Mouse (Mus musculus) limb, embryonic 14.5 days (tissue): Measurements from ENCODE around the gene Retn. TPM values are rescaled to one million over a fixed set of nuclear protein-coding genes. Genes with fewer than 3 reads are reported as not detected.

ENCODE experiments used
- ATAC-seq: fragments of 200-750 bp; cut with Nextera tagmentation; 2 replicates; pipeline ENCODE4 v1.8.0; 2017; ENCODE audit warnings: low read depth, moderate number of reproducible peaks, moderate TSS enrichment; ENCODE audit not compliant: low FRiP score
- DNase-seq: peaks from one replicate; pipeline ENCODE4 v3.0.0-alpha.2; 2015; ENCODE audit warnings: low spot score
- H3K27ac ChIP-seq: fragments of 300-500 bp; sonication (generic); replicated peaks from 2 replicates; pipeline ENCODE4 v1.5.1; 2014; ENCODE audit warnings: low read depth, mild to moderate bottlenecking, low read length, moderate library complexity, mixed read lengths
- H3K27me3 ChIP-seq: fragments of 300-500 bp; sonication (generic); 2 replicates; pipeline ENCODE4 v1.6.1; 2014; ENCODE audit warnings: low read length, mixed read lengths; ENCODE audit not compliant: control insufficient read depth, insufficient read depth
- H3K36me3 ChIP-seq: fragments of 300-500 bp; sonication (generic); 2 replicates; pipeline ENCODE4 v1.6.1; 2014; ENCODE audit warnings: mild to moderate bottlenecking, low read length, moderate library complexity, mixed read lengths; ENCODE audit not compliant: control insufficient read depth, insufficient read depth
- H3K4me1 ChIP-seq: fragments of 300-500 bp; sonication (generic); 2 replicates; pipeline ENCODE4 v1.6.1; 2014; ENCODE audit warnings: antibody characterized with exemption, low read length, mixed read lengths; ENCODE audit not compliant: control insufficient read depth, insufficient read depth
- H3K4me2 ChIP-seq: fragments of 300-500 bp; sonication (generic); replicated peaks from 2 replicates; pipeline ENCODE4 v1.6.1; 2014; ENCODE audit warnings: low read depth, mild to moderate bottlenecking, low read length, moderate library complexity; ENCODE audit not compliant: severe bottlenecking
- H3K4me3 ChIP-seq: fragments of 300-500 bp; sonication (generic); replicated peaks from 2 replicates; pipeline ENCODE4 v1.5.1; 2014; ENCODE audit warnings: low read length
- H3K9ac ChIP-seq: fragments of 300-500 bp; sonication (generic); 2 replicates; pipeline ENCODE4 v1.6.1; 2014; ENCODE audit warnings: mild to moderate bottlenecking, low read depth, low read length, moderate library complexity; ENCODE audit not compliant: severe bottlenecking
- H3K9me3 ChIP-seq: fragments of 300-500 bp; sonication (generic); 2 replicates; pipeline ENCODE4 v1.6.1; 2016; ENCODE audit warnings: low read length; ENCODE audit not compliant: control insufficient read depth
- POLR2A ChIP-seq: fragments of 200-500 bp; IDR thresholded peaks from 2 replicates; pipeline ENCODE4 v1.8.0; 2012; ENCODE audit warnings: inconsistent platforms, mild to moderate bottlenecking, moderate library complexity, borderline replicate concordance; ENCODE audit not compliant: insufficient read depth, insufficient read length; ENCODE audit errors: extremely low read depth
- WGBS: fragments of 180-500 bp; shearing (Covaris S2); extraction: QIAGEN DNeasy Blood & Tissue Kit; methylation state at CpG from one replicate; pipeline ENCODE4 v1.1.7; 2014; 5-methylcytosine and 5-hydroxymethylcytosine counted together
- polyA plus RNA-seq, 2 experiments: library from polyadenylated mRNA; depleted of rRNA in 1 of 2; stranded (reverse) in 1 of 2; unstranded in 1 of 2; fragments of >200 nt; fragmentation: Nextera tagmentation in 1 of 2; extraction: Ambion mirVana in 1 of 2; gene quantifications; 2 replicates each; pipeline versions ENCODE4 v1.2.1 to v1.2.3; 2012 to 2014

The Retn gene
- polyA plus RNA-seq (2012; rRNA removed) (0.08 and 0.35 TPM in 2 replicates), polyA plus RNA-seq (2014; fragmentation: Nextera tagmentation; extraction: Ambion mirVana) (not detected in 2 replicates)

- no peak for ATAC-seq
- no peak for DNase-seq
- Histone ChIP-seq H3K4me1 (no peaks in the 10 kb centered on the region), H3K27me3 (no peaks in the 10 kb centered on the region), H3K36me3 (no peaks in the 10 kb centered on the region), H3K9ac (no peak within 1 kb of the TSS), H3K27ac (no peak within 1 kb of the TSS), H3K9me3 (no peaks in the 10 kb centered on the region), H3K4me2 (no peak within 1 kb of the TSS), H3K4me3 (no peak within 1 kb of the TSS)
- 70% methylated on average over 3 of the region's 3 CpGs for WGBS
- TF ChIP-seq POLR2A: no peak
Measured at GRCm38 (mm10) chr8:3655526-3655925, at the start of gene Retn. Gene Retn, plus strand, starts transcription at chr8:3655770.

GRCm38 (mm10) chr8:3606593-3606992 is 49.0 kb upstream of the Retn start:
- no peaks in the 10 kb centered on the region for H3K4me1 ChIP-seq
- no peaks in the 10 kb centered on the region for H3K27me3 ChIP-seq
- ATAC-seq (no peak), DNase-seq (no peak)
- TF ChIP-seq POLR2A: no peak
- H3K36me3 ChIP-seq: peaks cover 71% of the 10 kb centered on the region
- H3K4me2 ChIP-seq: no peak overlapping the region
- no peak overlapping the region for H3K27ac ChIP-seq
- 88% methylated on average over 16 of the region's 16 CpGs for WGBS
- H3K9ac ChIP-seq: no peak overlapping the region
- H3K9me3 ChIP-seq: no peaks in the 10 kb centered on the region
- H3K4me3 ChIP-seq: no peak overlapping the region

GRCm38 (mm10) chr8:3607822-3608221 is 47.7 kb upstream of the Retn start:
- ATAC-seq: no peak
- WGBS: 84% methylated on average over 7 of the region's 7 CpGs

GRCm38 (mm10) chr8:3609046-3609815 is 46.3 kb upstream of the Retn start:
- no peak for DNase-seq
- no peak overlapping the region; the same call in 1 of the 2 replicates for H3K27ac ChIP-seq

More at GRCm38 (mm10) chr8:3607822-3608221, 47.7 kb upstream of the Retn start:
- no peaks in the 10 kb centered on the region for H3K9me3 ChIP-seq
- no peak for TF ChIP-seq POLR2A
- no peak overlapping the region for H3K9ac ChIP-seq
- DNase-seq: no peak
- no peak overlapping the region for H3K4me2 ChIP-seq
- H3K27ac ChIP-seq: no peak overlapping the region
- peaks cover 82% of the 10 kb centered on the region for H3K36me3 ChIP-seq
- H3K4me1 ChIP-seq: no peaks in the 10 kb centered on the region
- H3K4me3 ChIP-seq: no peak overlapping the region
- H3K27me3 ChIP-seq: no peaks in the 10 kb centered on the region

GRCm38 (mm10) chr8:3609816-3610150 is 45.8 kb upstream of the Retn start:
- H3K27me3 ChIP-seq: no peaks in the 10 kb centered on the region
- ATAC-seq (no peak), DNase-seq (no peak)
- H3K36me3 ChIP-seq: peaks cover 86% of the 10 kb centered on the region
- no peak overlapping the region for H3K4me2 ChIP-seq
- no peak overlapping the region for H3K27ac ChIP-seq
- TF ChIP-seq POLR2A: no peak
- H3K4me3 ChIP-seq: no peak overlapping the region
- no peak overlapping the region for H3K9ac ChIP-seq
- no peaks in the 10 kb centered on the region for H3K9me3 ChIP-seq
- H3K4me1 ChIP-seq: no peaks in the 10 kb centered on the region
- WGBS: 70% methylated on average over 6 of the region's 6 CpGs

More at GRCm38 (mm10) chr8:3609046-3609815, 46.3 kb upstream of the Retn start:
- ATAC-seq: no peak
- no peaks in the 10 kb centered on the region for H3K27me3 ChIP-seq
- H3K4me3 ChIP-seq: no peak overlapping the region
- H3K9ac ChIP-seq: no peak overlapping the region
- no peaks in the 10 kb centered on the region for H3K9me3 ChIP-seq
- H3K4me2 ChIP-seq: no peak overlapping the region
- WGBS: 81% methylated on average over 12 of the region's 12 CpGs
- peaks cover 86% of the 10 kb centered on the region for H3K36me3 ChIP-seq
- no peak for TF ChIP-seq POLR2A
- H3K4me1 ChIP-seq: no peaks in the 10 kb centered on the region
